ENCODE assay signal across 17 mouse cellular contexts in genomic region chr4:98097013-98097566, GRCm38 (mm10).
DNase-seq lines count a peak whose midpoint lies in the region; ATAC-seq and TF ChIP-seq lines count a peak whose summit lies in the region.
"Had no signal": no experiment of that assay in that cellular context is flagged by ENCODE, and none has a peak within 500 bp of the region (broad histone marks: within the 10 kb centered on the region; RNA-seq: fewer than 3 reads in every experiment).

No protein-coding gene starts in this region.

- no peaks in the 10 kb centered on the region for H3K9me3 ChIP-seq in lung, embryonic 14.5 days (ENCODE audit: low read depth, low read length)
- H3K9me3 ChIP-seq in neural tube, embryonic 15.5 days (replicated peaks) = no peaks in the 10 kb centered on the region
- H3K9me3 ChIP-seq: embryonic facial prominence, embryonic 13.5 days; limb, embryonic 13.5 days had no signal

- no peak for TF ChIP-seq CTCF in lung, embryonic 14.5 days (IDR thresholded peaks at IDR 0.05; ENCODE audit: low read depth)

- peak overlapping the region; percentile 16; the same call in 1 of the 2 replicates for H3K27ac ChIP-seq in lung, embryonic 14.5 days (ENCODE audit: low read depth)
- peak overlapping the region; percentile 29 for H3K27ac ChIP-seq in neural tube, embryonic 15.5 days (replicated peaks)
- H3K27ac ChIP-seq: embryonic facial prominence, embryonic 13.5 days; limb, embryonic 13.5 days had no signal

- H3K4me1 ChIP-seq in lung, embryonic 14.5 days (ENCODE audit: insufficient read depth) = peaks cover 9% of the 10 kb centered on the region; the same call in 1 of the 2 replicates
- peaks cover 26% of the 10 kb centered on the region for H3K4me1 ChIP-seq in neural tube, embryonic 15.5 days

- no peaks in the 10 kb centered on the region for H3K36me3 ChIP-seq in lung, embryonic 14.5 days (ENCODE audit: insufficient read depth)
- no peaks in the 10 kb centered on the region for H3K36me3 ChIP-seq in neural tube, embryonic 15.5 days

- peak; percentile 84 for DNase-seq in heart, adult 11 months
- no peak for DNase-seq in heart, adult 8-10 months (ENCODE audit: low spot score)
- no peak for DNase-seq in lung, embryonic 14.5 days
- DNase-seq in lung, postnatal 14 days = no peak
- DNase-seq in adipocyte (ENCODE audit: low spot score) = peak; percentile 43
- no peak for DNase-seq in right cerebral cortex, postnatal 10 days (ENCODE audit: low spot score in 2 of 2)
- DNase-seq in adrenal gland, postnatal 36 days = no peak
- DNase-seq: cerebellum, postnatal 10 days; gastrocnemius, postnatal 25 days; kidney, postnatal 25 days; layer of hippocampus, postnatal 36 days; lung, adult 18-20 months; thymus, postnatal 25 days had no signal

- 71% methylated on average over 4 of the region's 4 CpGs for WGBS in lung, embryonic 14.5 days
- WGBS in neural tube, embryonic 15.5 days = 85% methylated on average over 4 of the region's 4 CpGs

- H3K4me3 ChIP-seq in lung, embryonic 14.5 days (ENCODE audit: low read depth, low read length) = no peak overlapping the region
- H3K4me3 ChIP-seq in neural tube, embryonic 15.5 days (replicated peaks) = no peak overlapping the region
- H3K4me3 ChIP-seq: embryonic facial prominence, embryonic 13.5 days; limb, embryonic 13.5 days had no signal

- H3K27me3 ChIP-seq in lung, embryonic 14.5 days (ENCODE audit: insufficient read depth, low read length) = no peaks in the 10 kb centered on the region
- H3K27me3 ChIP-seq in neural tube, embryonic 15.5 days (replicated peaks) = no peaks in the 10 kb centered on the region
- H3K27me3 ChIP-seq: embryonic facial prominence, embryonic 13.5 days; limb, embryonic 13.5 days had no signal

- no peak overlapping the region for H3K9ac ChIP-seq in lung, embryonic 14.5 days
- no peak overlapping the region for H3K9ac ChIP-seq in neural tube, embryonic 15.5 days (replicated peaks)
- H3K9ac ChIP-seq: embryonic facial prominence, embryonic 13.5 days; limb, embryonic 13.5 days had no signal

- ATAC-seq in lung, embryonic 14.5 days (ENCODE audit: insufficient read depth) = peak; percentile 32; the same call in 1 of the 2 replicates
- no peak for ATAC-seq in neural tube, embryonic 15.5 days (ENCODE audit: low FRiP score)
- ATAC-seq: midbrain, embryonic 16.5 days had no signal

- no peak overlapping the region for H3K4me2 ChIP-seq in lung, embryonic 14.5 days
- no peak overlapping the region for H3K4me2 ChIP-seq in neural tube, embryonic 15.5 days
- H3K4me2 ChIP-seq: embryonic facial prominence, embryonic 13.5 days; limb, embryonic 13.5 days had no signal

Comparison
In these comparisons a context has a peak if more than half of its experiments do, and no peak if none do; other contexts are left out.
1. DNase-seq: peak in heart, adult 11 months (single experiment) and adipocyte (single experiment); none in heart, adult 8-10 months (single experiment), lung, embryonic 14.5 days (single experiment), lung, postnatal 14 days (single experiment), right cerebral cortex, postnatal 10 days (0 of 2) and adrenal gland, postnatal 36 days (0 of 2).